Mouse (Mus musculus) right cerebral cortex, postnatal 36 days (tissue): Measurements from ENCODE around the gene Pkib.

Experiments
- DNase-seq, 2 experiments: peaks; one replicate each; pipeline ENCODE4 v3.0.0; 2022; ENCODE audit warnings: low spot score in 2 of 2, mixed read lengths in 1 of 2

Pkib gene

DNA sequence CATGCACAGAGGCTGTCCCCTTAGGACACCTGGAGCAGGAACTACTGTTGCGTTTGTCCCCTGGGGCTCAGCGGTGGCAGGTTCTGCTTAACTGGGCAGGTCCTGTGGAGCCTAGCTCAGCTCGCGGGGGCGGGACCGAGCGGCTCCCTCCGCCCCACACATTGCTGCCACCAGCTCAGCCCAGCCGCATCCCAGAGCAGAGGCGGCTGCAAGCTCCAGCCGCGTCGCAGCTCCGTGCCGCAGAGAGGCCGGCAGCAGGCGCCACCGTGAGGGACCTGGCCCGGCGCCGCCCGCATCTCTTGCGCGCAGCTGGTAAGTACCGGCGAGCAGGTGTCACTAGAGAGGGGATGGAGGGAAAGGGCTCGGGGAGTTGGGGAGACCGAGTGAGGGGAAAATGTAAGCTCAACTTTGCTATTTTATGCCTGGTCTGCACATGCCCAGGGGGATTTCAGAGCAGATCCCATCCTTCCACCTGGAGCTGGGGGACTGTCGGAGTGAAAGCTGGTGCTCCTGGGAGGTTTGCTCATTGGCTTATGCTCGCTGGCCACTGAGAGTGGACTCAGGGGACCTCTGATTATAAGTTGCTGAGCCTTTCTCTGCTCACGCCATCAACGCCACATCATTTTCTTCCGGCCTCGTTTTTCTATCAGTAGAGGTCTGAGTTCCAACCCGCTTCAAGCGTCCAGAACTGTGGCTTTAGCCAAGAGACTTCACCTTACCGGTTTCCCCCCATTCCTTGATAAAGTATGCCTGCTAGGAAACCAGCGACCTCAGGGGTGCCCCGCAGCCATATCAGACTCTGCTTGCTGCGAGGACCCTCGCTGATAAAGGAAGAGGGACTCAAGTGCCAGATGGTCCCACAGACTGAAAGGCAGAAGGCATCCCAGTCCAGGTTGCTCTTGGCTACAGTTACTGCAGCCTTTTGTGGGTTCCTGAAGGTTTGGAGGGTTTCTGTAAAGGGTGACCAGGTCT is at the start of gene Pkib:
Pkib (plus strand) TSS at position 86 of the 972 bp plus-strand sequence.
- peak; percentile 48 to 65 for DNase-seq

GRCm38 (mm10) chr10:57583927-57584326 is 47.9 kb upstream of the Pkib start:
- no peak for DNase-seq

DNA sequence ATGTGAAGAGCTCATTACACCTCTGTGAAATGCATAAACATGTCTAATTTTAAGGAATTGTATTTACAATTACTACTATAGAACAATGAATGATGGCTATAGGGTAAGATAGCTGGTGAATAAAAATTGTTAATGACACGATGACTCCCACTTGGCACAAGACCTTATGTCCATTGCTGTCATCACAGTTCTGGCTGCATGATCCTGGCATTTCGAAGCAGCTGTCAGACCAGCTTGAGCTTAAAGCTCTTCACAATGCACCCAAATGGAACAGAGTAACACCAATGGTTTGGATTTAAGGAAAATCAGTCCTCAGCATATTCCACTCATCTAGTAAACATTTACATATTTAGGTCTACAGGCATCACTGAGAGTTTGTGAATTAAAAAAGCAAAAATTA is 37.5 kb upstream of the Pkib start:
- DNase-seq, result no peak

DNA sequence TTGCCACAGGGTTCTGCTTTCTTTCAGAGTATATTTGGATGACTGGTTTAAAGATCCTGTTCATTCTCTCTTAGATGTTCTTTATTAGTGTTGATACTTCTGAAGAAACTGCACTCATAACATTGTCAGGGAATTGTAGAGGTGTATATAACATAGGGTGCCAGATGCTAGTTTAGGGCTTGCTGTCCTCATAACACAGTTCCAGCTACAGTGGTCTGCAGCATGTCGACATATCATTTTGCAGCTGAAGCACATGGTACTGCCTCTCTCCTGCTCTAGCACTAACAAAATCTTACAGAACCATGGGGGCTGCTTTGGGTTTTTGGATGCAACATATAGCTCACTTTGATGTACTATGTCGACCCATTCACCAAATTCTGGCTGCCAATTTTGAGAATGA is 34.6 kb upstream of the Pkib start:
- DNase-seq, result no peak

DNA sequence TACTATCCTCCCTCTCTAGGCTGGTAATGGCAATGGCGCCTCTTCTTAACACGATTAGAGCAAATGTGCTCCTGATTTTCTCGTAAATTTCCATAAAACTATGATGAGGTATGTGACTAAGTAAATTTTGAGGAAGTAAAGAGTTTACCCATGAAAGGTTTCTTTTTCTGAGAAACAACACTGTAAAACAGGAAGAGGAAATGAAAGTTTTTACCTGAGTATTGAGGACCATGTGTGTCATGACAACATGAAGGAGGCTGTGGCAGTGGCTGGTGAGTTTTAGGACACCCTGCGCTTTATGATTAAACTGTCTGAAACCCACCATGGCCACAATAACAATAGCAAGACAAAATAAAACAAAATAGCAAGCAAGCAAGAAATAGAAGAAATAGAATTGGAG is 28.8 kb upstream of the Pkib start:
- DNase-seq, result no peak

DNA sequence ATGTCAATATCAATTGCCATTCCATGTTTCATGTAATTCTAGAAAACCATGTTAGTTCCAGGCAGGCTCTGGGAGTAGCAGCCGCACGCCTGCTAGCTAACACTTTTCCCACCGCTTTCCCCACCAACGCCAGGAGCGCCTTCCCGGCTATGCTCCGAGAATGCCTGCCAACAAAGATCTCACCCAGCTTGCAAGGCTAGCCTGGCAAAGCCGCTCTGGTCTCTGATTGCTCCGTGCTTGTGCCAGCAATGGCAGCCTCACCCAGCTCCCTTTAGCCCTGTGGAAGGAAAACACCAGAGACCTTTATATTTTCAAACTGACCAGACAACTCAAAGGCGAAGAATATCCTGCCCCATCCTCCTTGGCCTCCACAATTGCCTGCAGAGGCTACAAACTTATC is 8.5 kb upstream of the Pkib start:
- DNase-seq, result no peak

DNA sequence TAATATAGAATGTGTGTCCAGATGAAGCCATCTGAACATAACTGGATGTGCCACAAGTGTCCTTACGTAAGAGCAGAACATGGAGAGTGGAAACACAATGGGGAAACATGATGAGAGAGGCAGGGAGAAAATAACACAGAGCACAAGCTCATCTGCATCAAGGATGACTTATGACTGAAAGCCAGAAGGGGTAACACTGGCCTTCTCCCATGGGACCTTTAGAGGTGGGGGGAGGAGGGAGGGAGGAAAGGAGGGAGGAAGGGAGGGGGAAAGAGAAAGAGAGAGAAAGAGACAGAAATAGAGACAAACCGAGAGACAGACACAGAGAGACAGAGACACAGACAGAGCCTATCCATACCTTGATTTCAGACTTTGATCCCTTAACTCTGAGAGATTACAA is 4.0 kb upstream of the Pkib start:
- no peak for DNase-seq

GRCm38 (mm10) chr10:57630557-57630956 is 1.2 kb upstream of the Pkib start:
- DNase-seq, result no peak

DNA sequence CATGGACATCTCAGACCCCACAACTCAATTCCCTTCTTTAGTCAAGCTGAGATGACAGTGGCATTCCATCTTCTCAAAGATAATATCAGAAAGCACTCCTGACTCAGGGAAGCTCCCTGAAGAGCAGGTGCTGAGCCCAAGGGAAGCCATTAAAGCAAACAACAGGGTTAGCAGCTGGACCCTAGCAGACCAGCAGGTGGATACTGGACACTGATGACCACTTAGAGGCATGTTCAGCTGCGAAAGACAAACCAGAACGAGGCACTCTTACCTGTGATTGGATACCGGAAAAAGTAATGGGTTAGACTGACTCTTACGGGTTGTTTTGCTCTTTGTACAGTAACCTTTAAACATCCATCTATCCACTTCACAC is 1.1 kb downstream of the Pkib start:
- DNase-seq, result no peak

DNA sequence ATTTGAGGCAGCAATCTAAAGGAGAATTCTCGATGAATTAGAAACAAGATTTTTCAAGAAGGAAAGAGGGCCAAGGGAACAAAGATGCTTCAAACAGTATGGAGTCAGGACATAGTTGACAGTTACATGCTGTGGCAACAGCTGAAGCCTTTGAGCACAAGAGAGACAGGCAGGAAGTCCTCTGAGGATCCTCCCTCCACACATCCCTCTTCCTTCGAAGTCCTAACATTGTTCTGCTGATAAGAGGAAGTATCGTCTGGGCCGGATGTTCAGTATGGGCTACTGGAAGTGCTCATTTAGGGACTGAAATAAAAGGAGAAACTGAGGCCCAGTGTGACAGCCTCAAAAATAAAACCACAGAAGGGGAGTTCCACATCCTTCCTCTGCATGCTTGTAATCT is 5.2 kb downstream of the Pkib start:
- no peak for DNase-seq

GRCm38 (mm10) chr10:57638250-57638649 is 6.5 kb downstream of the Pkib start:
- DNase-seq, result no peak

DNA sequence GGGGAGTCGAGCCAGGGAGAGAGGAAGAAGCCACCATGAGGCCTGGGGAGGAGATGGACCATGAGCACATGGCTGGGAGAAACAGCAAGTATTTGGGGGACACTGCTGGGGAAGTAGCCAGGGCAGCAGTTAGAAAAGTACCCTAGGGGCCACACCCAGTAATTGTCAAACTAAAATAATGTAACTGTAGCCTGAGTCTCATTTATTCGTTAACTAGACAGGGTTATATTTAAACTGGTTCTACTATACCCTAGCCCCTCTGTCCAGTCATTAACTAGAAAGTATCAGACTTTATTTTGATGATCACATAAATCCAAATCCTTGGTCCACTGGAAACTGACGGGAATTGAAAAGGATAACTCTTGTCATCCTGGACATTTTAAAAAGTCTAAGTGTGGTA is 7.8 kb downstream of the Pkib start:
- no peak for DNase-seq

DNA sequence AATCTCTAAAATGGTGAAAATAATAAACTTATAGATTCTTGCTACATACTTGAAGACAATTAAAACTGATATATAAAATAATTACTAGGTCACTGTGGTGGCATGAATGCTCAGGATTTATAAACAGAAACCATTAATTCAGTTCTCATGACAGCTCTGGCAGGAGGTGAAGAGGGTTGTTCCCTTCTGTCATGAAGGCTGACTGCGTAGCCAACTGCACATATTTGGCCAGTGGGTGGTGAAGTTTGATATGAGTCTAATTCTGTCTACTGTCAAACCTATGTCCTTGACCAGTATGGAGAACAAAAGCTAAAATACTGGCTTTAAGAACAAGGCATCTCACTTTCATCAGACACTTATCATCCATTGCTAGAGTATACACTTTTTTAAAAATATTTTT is 21.5 kb downstream of the Pkib start:
- DNase-seq, result no peak

- no peak for DNase-seq
Measured at GRCm38 (mm10) chr10:57660505-57660904, 28.7 kb downstream of the Pkib start.

DNA sequence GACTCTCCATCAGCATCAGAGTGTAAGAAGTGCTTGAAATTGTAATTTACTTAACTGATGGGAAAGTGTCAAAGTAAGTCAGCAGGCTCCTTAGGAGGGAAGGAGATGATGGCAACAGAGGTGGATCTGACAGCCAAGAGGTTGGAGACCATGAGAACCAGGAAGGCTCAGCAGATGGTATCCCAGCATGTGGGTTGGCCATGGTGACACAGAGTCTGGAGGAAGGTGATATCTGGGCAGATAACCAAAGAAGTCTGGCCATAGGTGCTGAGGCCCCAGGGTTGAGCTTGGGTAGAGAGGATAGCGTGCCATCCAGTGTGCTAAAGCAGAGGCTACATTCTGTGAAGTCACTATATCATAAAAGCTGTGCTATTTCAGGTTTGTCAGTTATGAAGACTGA is 32.0 kb downstream of the Pkib start:
- DNase-seq, result no peak

GRCm38 (mm10) chr10:57664253-57664652 is 32.5 kb downstream of the Pkib start:
- no peak for DNase-seq

- no peak for DNase-seq
Measured at GRCm38 (mm10) chr10:57675740-57676139, 44.0 kb downstream of the Pkib start.

DNA sequence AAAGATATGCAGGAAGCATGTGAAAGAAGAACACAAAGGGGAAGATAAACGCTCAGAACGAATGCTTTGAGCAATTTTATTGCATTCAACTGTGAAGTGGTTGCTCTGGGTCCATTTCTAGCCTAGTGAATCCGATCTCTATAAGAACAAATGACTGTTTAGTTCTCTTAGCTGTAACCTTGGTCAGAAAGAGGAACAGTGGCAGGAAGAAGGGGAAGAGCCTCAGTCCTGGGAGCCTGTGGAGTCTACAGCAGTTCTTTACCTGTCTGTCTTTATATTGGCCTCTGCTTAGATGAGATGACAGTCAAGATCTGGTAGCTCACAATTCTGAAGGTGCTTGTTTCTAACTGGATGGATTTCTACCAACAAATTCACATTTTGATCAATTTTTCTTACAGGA is 56.2 kb downstream of the Pkib start:
- no peak for DNase-seq

GRCm38 (mm10) chr10:57690161-57690560 is 58.4 kb downstream of the Pkib start:
- no peak for DNase-seq

GRCm38 (mm10) chr10:57702246-57702645 is 70.5 kb downstream of the Pkib start:
- no peak for DNase-seq

GRCm38 (mm10) chr10:57721035-57721434 is 89.3 kb downstream of the Pkib start:
- no peak for DNase-seq

DNA sequence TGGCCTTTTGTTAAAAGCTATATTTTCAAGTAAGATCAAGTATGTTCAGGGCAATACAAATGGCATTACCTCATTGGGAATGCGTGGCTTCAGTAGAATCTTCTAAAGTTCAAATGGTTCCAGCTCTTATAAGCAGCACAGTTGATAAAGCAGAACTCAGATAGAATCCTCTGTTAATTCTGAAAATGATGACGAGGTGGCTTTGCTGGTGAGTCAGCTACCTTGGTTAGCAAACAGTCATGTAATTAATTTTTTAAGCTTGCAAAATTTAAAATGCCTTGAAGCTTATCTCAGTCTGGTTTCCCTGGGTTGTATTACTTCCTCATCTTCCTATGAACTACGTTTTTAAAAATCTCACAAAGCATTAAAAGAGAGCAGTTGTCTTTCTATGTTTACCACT is 90.6 kb downstream of the Pkib start:
- DNase-seq, result no peak

- DNase-seq, result peak in 1 of 2 experiments; percentile 8
Measured at GRCm38 (mm10) chr10:57727666-57728065, 95.9 kb downstream of the Pkib start.

DNA sequence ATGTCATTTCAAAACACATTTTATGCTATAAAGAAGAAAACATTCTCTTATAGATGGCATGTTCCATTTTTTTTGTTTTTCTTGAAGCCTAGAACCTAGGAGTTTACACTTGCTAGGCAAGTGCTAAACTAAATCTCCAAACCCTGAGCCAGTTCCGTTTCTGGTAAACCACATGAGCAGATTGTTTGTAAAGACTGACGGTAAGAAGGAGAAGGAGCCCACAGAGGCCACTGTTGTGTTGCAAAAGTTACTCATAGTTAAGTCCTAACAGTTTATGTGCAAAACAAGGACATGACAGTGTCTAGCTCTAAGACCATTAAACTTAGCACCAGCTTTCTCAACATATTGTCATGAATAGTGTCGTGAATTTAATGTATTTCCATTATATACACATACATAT is 99.9 kb downstream of the Pkib start:
- DNase-seq, result no peak
